Mouse (Mus musculus): Measurements from ENCODE around the gene Asb3. TPM values are rescaled to one million over a fixed set of nuclear protein-coding genes. Genes with fewer than 3 reads are reported as not detected.
"Not testable (repeated sequence)": the region's sequence is repeated elsewhere in the genome, so short reads cannot be mapped to it uniquely, and the experiment has no call there.

Gene Asb3
- polyA plus RNA-seq, 1 experiment from 2014 or later, result 31.4 TPM

- peak; percentile 99 for ATAC-seq
- H3K4me1 ChIP-seq (ENCODE audit: control insufficient read depth, insufficient read depth, low read length), result peaks cover 9% of the 10 kb centered on the region
Measured at GRCm38 (mm10) chr11:30985877-30986624, 100.8 kb downstream of the Asb3 start, which contains the start of gene Chac2. Gene Chac2, minus strand, starts transcription at chr11:30986350.

GRCm38 (mm10) chr11:30986625-30987017 is 101.4 kb downstream of the Asb3 start:
- Histone ChIP-seq H3K27ac (ENCODE audit: low read length) (peak overlapping the region; percentile 81), H3K9ac (ENCODE audit: low read depth, low read length) (peak overlapping the region; percentile 71; the same call in 1 of the 2 replicates), H3K4me2 (ENCODE audit: low read length) (peak overlapping the region; percentile 56), H3K9me3 (replicated peaks; ENCODE audit: control insufficient read depth, low read length, poor library complexity, severe bottlenecking) (no peaks in the 10 kb centered on the region), H3K27me3 (ENCODE audit: control insufficient read depth, insufficient read depth, low read depth, low read length) (no peaks in the 10 kb centered on the region), H3K4me3 (ENCODE audit: low read depth, low read length) (peak overlapping the region; percentile 68), H3K36me3 (ENCODE audit: control insufficient read depth, insufficient read depth, low read length) (no peaks in the 10 kb centered on the region; the same call in 1 of the 2 replicates), H3K4me1 (ENCODE audit: control insufficient read depth, insufficient read depth, low read length) (peaks cover 9% of the 10 kb centered on the region)
- ATAC-seq, result peak; percentile 88
- 3% methylated on average over 2 of the region's 2 CpGs for WGBS

More at GRCm38 (mm10) chr11:30985877-30986624, 100.8 kb downstream of the Asb3 start, which contains the start of gene Chac2:
- no peaks in the 10 kb centered on the region for H3K9me3 ChIP-seq (replicated peaks; ENCODE audit: control insufficient read depth, low read length, poor library complexity, severe bottlenecking)
- under 1% methylated on average over 22 of the region's 22 CpGs for WGBS
- H3K9ac ChIP-seq (ENCODE audit: low read depth, low read length), result peak within 1 kb of the TSS; percentile 71
- H3K4me2 ChIP-seq (ENCODE audit: low read length), result peak within 1 kb of the TSS; percentile 56
- H3K4me3 ChIP-seq (ENCODE audit: low read depth, low read length), result peak within 1 kb of the TSS; percentile 68
- H3K27ac ChIP-seq (ENCODE audit: low read length), result peak within 1 kb of the TSS; percentile 81
- no peaks in the 10 kb centered on the region; the same call in 1 of the 2 replicates for H3K36me3 ChIP-seq (ENCODE audit: control insufficient read depth, insufficient read depth, low read length)
- H3K27me3 ChIP-seq (ENCODE audit: control insufficient read depth, insufficient read depth, low read depth, low read length), result no peaks in the 10 kb centered on the region

DNA sequence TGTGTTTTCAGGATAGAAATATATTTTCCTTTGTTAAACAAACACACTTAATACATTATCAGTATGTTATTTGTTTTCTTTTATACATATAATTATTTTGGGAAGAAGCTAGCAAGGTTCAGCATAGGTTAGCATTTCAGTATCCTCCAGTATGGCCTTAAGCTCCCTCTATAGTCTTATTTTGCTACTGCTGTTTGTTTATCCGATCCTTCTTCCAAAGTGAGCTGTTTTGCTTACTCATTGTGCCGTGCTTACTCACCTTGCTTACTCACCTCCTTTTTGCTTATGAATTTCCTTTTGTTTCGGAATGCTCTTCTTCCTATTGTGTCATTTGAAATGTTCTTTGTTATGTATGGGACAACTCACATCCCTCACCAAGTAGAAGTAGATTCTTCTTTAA is 111.5 kb downstream of the Asb3 start:
- H3K4me2 ChIP-seq (ENCODE audit: low read length), result no peak overlapping the region
- ATAC-seq, result no peak
- H3K4me1 ChIP-seq (ENCODE audit: control insufficient read depth, insufficient read depth, low read length), result no peaks in the 10 kb centered on the region
- H3K4me3 ChIP-seq (ENCODE audit: low read depth, low read length), result no peak overlapping the region
- H3K9ac ChIP-seq (ENCODE audit: low read depth, low read length), result no peak overlapping the region
- H3K36me3 ChIP-seq (ENCODE audit: control insufficient read depth, insufficient read depth, low read length), result no peaks in the 10 kb centered on the region
- H3K27ac ChIP-seq (ENCODE audit: low read length), result no peak overlapping the region
- H3K9me3 ChIP-seq (replicated peaks; ENCODE audit: control insufficient read depth, low read length, poor library complexity, severe bottlenecking), result no peaks in the 10 kb centered on the region
- 91% methylated on average over 3 of the region's 3 CpGs for WGBS
- no peaks in the 10 kb centered on the region for H3K27me3 ChIP-seq (ENCODE audit: control insufficient read depth, insufficient read depth, low read depth, low read length)

DNA sequence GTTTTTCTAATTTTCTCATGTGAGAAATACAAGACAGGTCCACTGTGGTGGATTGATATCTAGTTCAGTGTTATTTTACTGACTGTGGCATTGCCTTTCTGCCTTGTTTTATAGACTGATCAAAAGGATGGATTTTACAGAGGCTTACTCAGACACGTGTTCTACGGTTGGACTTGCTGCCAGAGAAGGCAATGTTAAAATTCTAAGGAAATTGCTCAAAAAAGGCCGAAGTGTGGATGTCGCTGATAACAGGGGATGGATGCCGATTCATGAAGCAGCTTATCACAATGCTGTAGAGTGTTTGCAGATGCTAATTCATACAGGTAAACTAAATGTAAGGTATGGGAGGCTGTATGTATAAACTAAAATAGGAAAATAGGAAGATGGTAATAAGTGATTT is 113.0 kb downstream of the Asb3 start:
- Histone ChIP-seq H3K27ac (ENCODE audit: low read length) (no peak overlapping the region), H3K4me3 (ENCODE audit: low read depth, low read length) (no peak overlapping the region), H3K36me3 (ENCODE audit: control insufficient read depth, insufficient read depth, low read length) (no peaks in the 10 kb centered on the region), H3K9ac (ENCODE audit: low read depth, low read length) (no peak overlapping the region), H3K4me2 (ENCODE audit: low read length) (no peak overlapping the region), H3K27me3 (ENCODE audit: control insufficient read depth, insufficient read depth, low read depth, low read length) (no peaks in the 10 kb centered on the region), H3K9me3 (replicated peaks; ENCODE audit: control insufficient read depth, low read length, poor library complexity, severe bottlenecking) (no peaks in the 10 kb centered on the region), H3K4me1 (ENCODE audit: control insufficient read depth, insufficient read depth, low read length) (no peaks in the 10 kb centered on the region)
- 85% methylated on average over 5 of the region's 5 CpGs for WGBS
- ATAC-seq, result no peak

GRCm38 (mm10) chr11:30998704-30999103 is 113.5 kb downstream of the Asb3 start:
- H3K36me3 ChIP-seq (ENCODE audit: control insufficient read depth, insufficient read depth, low read length), result no peaks in the 10 kb centered on the region
- H3K27ac ChIP-seq (ENCODE audit: low read length), result no peak overlapping the region
- no peak overlapping the region for H3K4me3 ChIP-seq (ENCODE audit: low read depth, low read length)
- H3K4me2 ChIP-seq (ENCODE audit: low read length), result no peak overlapping the region
- no peaks in the 10 kb centered on the region for H3K9me3 ChIP-seq (replicated peaks; ENCODE audit: control insufficient read depth, low read length, poor library complexity, severe bottlenecking)
- H3K27me3 ChIP-seq (ENCODE audit: control insufficient read depth, insufficient read depth, low read depth, low read length), result no peaks in the 10 kb centered on the region
- no peak overlapping the region for H3K9ac ChIP-seq (ENCODE audit: low read depth, low read length)
- no peak for ATAC-seq
- H3K4me1 ChIP-seq (ENCODE audit: control insufficient read depth, insufficient read depth, low read length), result no peaks in the 10 kb centered on the region
- WGBS, result 89% methylated on average over 2 of the region's 2 CpGs

DNA sequence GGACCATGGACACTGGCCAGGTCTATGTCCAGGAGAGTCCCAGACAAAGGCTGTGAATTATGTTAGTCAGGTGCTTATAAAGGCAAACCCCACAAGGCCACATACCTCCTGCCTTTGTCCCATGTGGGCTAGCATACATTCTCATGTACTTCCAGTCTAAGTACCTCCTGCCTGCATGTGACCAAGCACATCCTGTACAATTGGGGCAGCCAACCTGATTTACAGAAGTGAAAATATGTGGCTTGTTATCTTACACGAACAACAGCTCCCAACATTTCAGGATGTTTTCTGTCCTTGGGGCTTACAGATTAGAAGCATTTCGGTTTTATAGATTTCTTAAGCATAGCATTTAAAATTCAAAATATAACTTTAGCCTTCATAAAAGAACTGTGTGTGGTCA is 114.8 kb downstream of the Asb3 start:
- no peaks in the 10 kb centered on the region for H3K36me3 ChIP-seq (ENCODE audit: control insufficient read depth, insufficient read depth, low read length)
- no peak overlapping the region for H3K4me2 ChIP-seq (ENCODE audit: low read length)
- no peaks in the 10 kb centered on the region for H3K9me3 ChIP-seq (replicated peaks; ENCODE audit: control insufficient read depth, low read length, poor library complexity, severe bottlenecking)
- H3K4me1 ChIP-seq (ENCODE audit: control insufficient read depth, insufficient read depth, low read length), result no peaks in the 10 kb centered on the region
- no peak for ATAC-seq
- H3K27ac ChIP-seq (ENCODE audit: low read length), result no peak overlapping the region
- H3K27me3 ChIP-seq (ENCODE audit: control insufficient read depth, insufficient read depth, low read depth, low read length), result no peaks in the 10 kb centered on the region
- WGBS, result 95% methylated on average over 2 of the region's 2 CpGs
- H3K9ac ChIP-seq (ENCODE audit: low read depth, low read length), result no peak overlapping the region
- H3K4me3 ChIP-seq (ENCODE audit: low read depth, low read length), result no peak overlapping the region

- no peak overlapping the region for H3K4me3 ChIP-seq (ENCODE audit: low read depth, low read length)
- no peaks in the 10 kb centered on the region for H3K9me3 ChIP-seq (replicated peaks; ENCODE audit: control insufficient read depth, low read length, poor library complexity, severe bottlenecking)
- 91% methylated on average over 4 of the region's 4 CpGs for WGBS
- no peak overlapping the region for H3K27ac ChIP-seq (ENCODE audit: low read length)
- H3K4me1 ChIP-seq (ENCODE audit: control insufficient read depth, insufficient read depth, low read length), result no peaks in the 10 kb centered on the region
- no peak overlapping the region for H3K9ac ChIP-seq (ENCODE audit: low read depth, low read length)
- ATAC-seq, result no peak
- no peak overlapping the region for H3K4me2 ChIP-seq (ENCODE audit: low read length)
- no peaks in the 10 kb centered on the region for H3K36me3 ChIP-seq (ENCODE audit: control insufficient read depth, insufficient read depth, low read length)
- H3K27me3 ChIP-seq (ENCODE audit: control insufficient read depth, insufficient read depth, low read depth, low read length), result no peaks in the 10 kb centered on the region
Measured at GRCm38 (mm10) chr11:31001169-31001908, 116.1 kb downstream of the Asb3 start.

DNA sequence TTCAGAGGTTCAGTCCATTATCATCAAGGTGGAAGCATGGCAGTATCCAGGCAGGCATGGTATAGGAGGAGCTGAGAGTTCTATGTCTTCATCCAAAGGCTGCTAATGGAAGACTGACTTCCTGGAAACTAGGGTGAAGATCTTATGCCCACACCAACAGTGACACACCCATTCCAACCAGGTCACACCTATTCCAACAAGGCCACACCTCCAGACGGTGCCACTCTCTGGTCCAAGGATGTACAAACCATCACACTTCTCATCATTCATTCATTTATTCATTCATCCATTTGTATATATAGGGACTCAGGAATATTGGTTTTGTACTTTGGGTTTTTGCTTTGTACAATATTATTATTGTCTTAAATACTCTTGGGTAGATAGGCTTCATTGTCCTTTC is 124.5 kb downstream of the Asb3 start:
- H3K4me3 ChIP-seq (ENCODE audit: low read depth, low read length), result not testable (repeated sequence)

DNA sequence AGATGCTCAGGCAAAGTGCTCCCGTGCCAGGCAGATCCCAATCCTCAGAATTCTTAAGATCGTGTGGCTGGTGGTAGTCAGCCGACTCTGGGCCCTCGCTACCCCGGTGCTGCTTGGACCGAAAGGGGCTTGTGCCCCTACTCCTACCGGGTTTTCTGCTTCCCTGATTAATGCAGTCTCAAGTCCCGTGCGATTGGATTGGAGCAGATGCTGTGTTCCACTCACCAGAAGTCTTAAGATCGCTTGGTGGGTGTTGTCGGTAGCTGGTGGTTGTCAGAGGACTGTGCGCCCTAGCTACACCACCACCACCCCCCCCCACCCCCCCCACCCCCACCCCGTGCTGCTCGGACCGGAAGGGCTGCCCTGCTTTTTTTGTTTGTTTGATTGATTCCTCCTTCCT is 132.2 kb downstream of the Asb3 start:
- H3K9me3 ChIP-seq (replicated peaks; ENCODE audit: control insufficient read depth, low read length, poor library complexity, severe bottlenecking); ATAC-seq; H3K4me3 ChIP-seq (ENCODE audit: low read depth, low read length); H3K9ac ChIP-seq (ENCODE audit: low read depth, low read length); H3K27ac ChIP-seq (ENCODE audit: low read length); H3K27me3 ChIP-seq (ENCODE audit: control insufficient read depth, insufficient read depth, low read depth, low read length); H3K36me3 ChIP-seq (ENCODE audit: control insufficient read depth, insufficient read depth, low read length); H3K4me1 ChIP-seq (ENCODE audit: control insufficient read depth, insufficient read depth, low read length); H3K4me2 ChIP-seq (ENCODE audit: low read length): not testable (repeated sequence)
- 66% methylated on average over 15 of the region's 15 CpGs for WGBS

More for the DNA sequence above, 124.5 kb downstream of the Asb3 start:
- not testable (repeated sequence) for H3K4me2 ChIP-seq (ENCODE audit: low read length); H3K36me3 ChIP-seq (ENCODE audit: control insufficient read depth, insufficient read depth, low read length); H3K27ac ChIP-seq (ENCODE audit: low read length); H3K4me1 ChIP-seq (ENCODE audit: control insufficient read depth, insufficient read depth, low read length); ATAC-seq; H3K9ac ChIP-seq (ENCODE audit: low read depth, low read length); H3K27me3 ChIP-seq (ENCODE audit: control insufficient read depth, insufficient read depth, low read depth, low read length); H3K9me3 ChIP-seq (replicated peaks; ENCODE audit: control insufficient read depth, low read length, poor library complexity, severe bottlenecking)
- WGBS, result 100% methylated on average over 1 of the region's 1 CpGs
